Comparison of ENCODE assay signal across 10 mouse cellular contexts in genomic region chr2:30356266-30356665, GRCm38 (mm10). TPM values are rescaled to one million over a fixed set of nuclear protein-coding genes. Genes with fewer than 3 reads are reported as not detected.
DNase-seq lines count a peak whose midpoint lies in the region; ATAC-seq and TF ChIP-seq lines count a peak whose summit lies in the region.
"Had no signal": no experiment of that assay in that cellular context is flagged by ENCODE, and none has a peak within 500 bp of the region (broad histone marks: within the 10 kb centered on the region; RNA-seq: fewer than 3 reads in every experiment).

No protein-coding gene starts in this region.

- no peak overlapping the region for H3K4me2 ChIP-seq in heart, embryonic 11.5 days
- H3K4me2 ChIP-seq: liver, embryonic 15.5 days had no signal

- H3K9ac ChIP-seq in heart, embryonic 11.5 days (ENCODE audit: low read depth, low read length): 0 out of 2 replicates have a peak overlapping the region, but pooled peaks have one; percentile 18
- H3K9ac ChIP-seq: liver, embryonic 15.5 days had no signal

- no peak for DNase-seq in heart, postnatal 10 days
- no peak for DNase-seq in left cerebral cortex, adult 2 months (ENCODE audit: extremely low spot score in 1 of 2, low spot score in 2 of 2)
- DNase-seq in left cerebral cortex, adult 9 months (ENCODE audit: low spot score in 2 of 2): no peak
- DNase-seq in embryonic facial prominence, embryonic 10.5 days (ENCODE audit: low spot score): no peak
- DNase-seq in testis, postnatal 14 days (ENCODE audit: low spot score): no peak
- no peak for DNase-seq in thymus, adult 2 months
- DNase-seq: kidney, adult 2 months had no signal

- intact Hi-C loops in heart, postnatal 10 days (cut with DNase I): no loop called here
- intact Hi-C loops in left cerebral cortex, adult 2 months (cut with DNase I): no loop called here

- H3K9me3 ChIP-seq in heart, embryonic 11.5 days (replicated peaks; ENCODE audit: control insufficient read depth, low read length): no peaks in the 10 kb centered on the region
- H3K9me3 ChIP-seq in E14TG2a.4 (ENCODE audit: low read length): no peaks in the 10 kb centered on the region
- no peaks in the 10 kb centered on the region for H3K9me3 ChIP-seq in embryonic facial prominence, embryonic 10.5 days
- H3K9me3 ChIP-seq: liver, embryonic 15.5 days had no signal

- ATAC-seq in heart, embryonic 11.5 days (replicated peaks; ENCODE audit: insufficient number of reproducible peaks, low FRiP score, low TSS enrichment): no peak

- WGBS in heart, embryonic 11.5 days (ENCODE audit: insufficient replicate concordance): 46% methylated on average over 4 of the region's 4 CpGs
- 57% methylated on average over 4 of the region's 4 CpGs for whole genome bisulfite sequencing in embryonic facial prominence, embryonic 10.5 days
- 97% methylated on average over 4 of the region's 4 CpGs for WGBS in thymus, adult 2 months

- peaks cover 6% of the 10 kb centered on the region; the same call in 1 of the 2 replicates for H3K36me3 ChIP-seq in heart, embryonic 11.5 days (ENCODE audit: control insufficient read depth, insufficient read depth, low read length)
- H3K36me3 ChIP-seq in E14TG2a.4 (ENCODE audit: insufficient read depth, low read length): peaks cover 45% of the 10 kb centered on the region
- H3K36me3 ChIP-seq in embryonic facial prominence, embryonic 10.5 days (replicated peaks): peaks cover 45% of the 10 kb centered on the region
- H3K36me3 ChIP-seq in thymus, adult 2 months (ENCODE audit: control insufficient read depth, insufficient read depth, low read length): no peaks in the 10 kb centered on the region; the same call in 1 of the 2 replicates

- no peaks in the 10 kb centered on the region for H3K27me3 ChIP-seq in heart, embryonic 11.5 days (ENCODE audit: control insufficient read depth, insufficient read depth, low read length)
- no peaks in the 10 kb centered on the region for H3K27me3 ChIP-seq in E14TG2a.4 (ENCODE audit: insufficient read depth, low read length)
- H3K27me3 ChIP-seq in embryonic facial prominence, embryonic 10.5 days (replicated peaks; ENCODE audit: low read depth, poor library complexity, severe bottlenecking): no peaks in the 10 kb centered on the region
- H3K27me3 ChIP-seq in thymus, adult 2 months (ENCODE audit: control insufficient read depth, insufficient read depth, low read length): no peaks in the 10 kb centered on the region
- H3K27me3 ChIP-seq: liver, embryonic 15.5 days had no signal

- TF ChIP-seq POLR2A in thymus, adult 2 months (IDR thresholded peaks at IDR 0.05; ENCODE audit: control insufficient read depth, extremely low read depth, insufficient read depth, low read length, poor library complexity): no peak

- H3K4me3 ChIP-seq in heart, embryonic 11.5 days (ENCODE audit: low read depth, low read length): no peak overlapping the region
- H3K4me3 ChIP-seq in left cerebral cortex, adult 2 months: no peak overlapping the region; the same call in 1 of the 2 replicates
- 0 out of 2 replicates have a peak overlapping the region, but pooled peaks have one; percentile 1 for H3K4me3 ChIP-seq in E14TG2a.4 (replicated peaks; ENCODE audit: low read length)
- 0 out of 2 replicates have a peak overlapping the region, but pooled peaks have one; percentile 14 for H3K4me3 ChIP-seq in embryonic facial prominence, embryonic 10.5 days
- H3K4me3 ChIP-seq in thymus, adult 2 months (ENCODE audit: control insufficient read depth, insufficient read depth, low read length): no peak overlapping the region
- H3K4me3 ChIP-seq: liver, embryonic 15.5 days had no signal

- no peak for TF ChIP-seq CTCF in left cerebral cortex, adult 2 months (IDR thresholded peaks at IDR 0.05)
- TF ChIP-seq CTCF in E14TG2a.4 (conservative IDR thresholded peaks at IDR 0.05; ENCODE audit: low read length): no peak
- no peak for TF ChIP-seq CTCF in thymus, adult 2 months (IDR thresholded peaks at IDR 0.05; ENCODE audit: borderline replicate concordance, control insufficient read depth, extremely low read depth, insufficient read depth, low read length, poor library complexity)

- peaks cover 37% of the 10 kb centered on the region for H3K4me1 ChIP-seq in heart, embryonic 11.5 days (ENCODE audit: control insufficient read depth, insufficient read depth, low read length)
- H3K4me1 ChIP-seq in E14TG2a.4 (replicated peaks; ENCODE audit: low read depth, low read length): peaks cover 58% of the 10 kb centered on the region
- H3K4me1 ChIP-seq in embryonic facial prominence, embryonic 10.5 days: peaks cover 51% of the 10 kb centered on the region
- peaks cover 12% of the 10 kb centered on the region for H3K4me1 ChIP-seq in thymus, adult 2 months (replicated peaks; ENCODE audit: control insufficient read depth, insufficient read depth, low read length)

- peak overlapping the region; percentile 32; the same call in 1 of the 2 replicates for H3K27ac ChIP-seq in heart, embryonic 11.5 days (ENCODE audit: low read depth, low read length)
- H3K27ac ChIP-seq in left cerebral cortex, adult 2 months: peak overlapping the region; percentile 60
- H3K27ac ChIP-seq in embryonic facial prominence, embryonic 10.5 days (replicated peaks): peak overlapping the region; percentile 21; the same call in 1 of the 2 replicates
- H3K27ac ChIP-seq in thymus, adult 2 months (ENCODE audit: control insufficient read depth, insufficient read depth, low read length): no peak overlapping the region
- H3K27ac ChIP-seq: liver, embryonic 15.5 days had no signal

RNA-seq across cellular contexts. Expression of gene Sh3glb2, which starts 2.9 kb away (rescaled TPM):
- polyA plus RNA-seq in heart, embryonic 11.5 days (2014; fragmentation: Nextera tagmentation; extraction: Ambion mirVana): 78.8 and 80.2 TPM in 2 replicates
- total RNA-seq in heart, postnatal 10 days (2021): 10 to 100 TPM; 62.0 to 69.5 TPM
- 100 to 1,000 TPM; 291 to 312 TPM for total RNA-seq in left cerebral cortex, adult 2 months (2021)
- 84.8 and 85.6 TPM in 2 replicates for polyA plus RNA-seq in embryonic facial prominence, embryonic 10.5 days (2016; fragmentation: Nextera tagmentation; extraction: Ambion mirVana)
- 253 and 265 TPM in 2 replicates for polyA plus RNA-seq in thymus, adult 2 months (2012; rRNA removed)

RNA-seq across cellular contexts. Expression of gene Miga2, which starts 7.8 kb away (rescaled TPM):
- polyA plus RNA-seq in heart, embryonic 11.5 days (2014; fragmentation: Nextera tagmentation; extraction: Ambion mirVana): 22.2 and 22.9 TPM in 2 replicates
- total RNA-seq in heart, postnatal 10 days (2021): 10 to 100 TPM; 70.5 to 78.0 TPM
- total RNA-seq in left cerebral cortex, adult 2 months (2021): 100 to 1,000 TPM; 120 to 138 TPM
- polyA plus RNA-seq in embryonic facial prominence, embryonic 10.5 days (2016; fragmentation: Nextera tagmentation; extraction: Ambion mirVana): 29.3 and 30.8 TPM in 2 replicates
- polyA plus RNA-seq in thymus, adult 2 months (2012; rRNA removed): 25.8 and 28.7 TPM in 2 replicates

RNA-seq across cellular contexts. Expression of gene Dolpp1, which starts 35.8 kb away (rescaled TPM):
- 19.5 and 21.3 TPM in 2 replicates for polyA plus RNA-seq in heart, embryonic 11.5 days (2014; fragmentation: Nextera tagmentation; extraction: Ambion mirVana)
- total RNA-seq in heart, postnatal 10 days (2021): 10 to 100 TPM; 11.6 to 14.7 TPM
- 10 to 100 TPM; 25.8 to 26.8 TPM for total RNA-seq in left cerebral cortex, adult 2 months (2021)
- polyA plus RNA-seq in embryonic facial prominence, embryonic 10.5 days (2016; fragmentation: Nextera tagmentation; extraction: Ambion mirVana): 46.2 and 47.9 TPM in 2 replicates
- 97.2 and 98.9 TPM in 2 replicates for polyA plus RNA-seq in thymus, adult 2 months (2012; rRNA removed)

RNA-seq across cellular contexts. Expression of gene Crat, which starts 59.3 kb away (rescaled TPM):
- polyA plus RNA-seq in heart, embryonic 11.5 days (2014; fragmentation: Nextera tagmentation; extraction: Ambion mirVana): 61.5 and 66.0 TPM in 2 replicates
- total RNA-seq in heart, postnatal 10 days (2021): 100 to 1,000 TPM; 448 to 485 TPM
- total RNA-seq in left cerebral cortex, adult 2 months (2021): 10 to 100 TPM; 56.5 to 58.2 TPM
- polyA plus RNA-seq in embryonic facial prominence, embryonic 10.5 days (2016; fragmentation: Nextera tagmentation; extraction: Ambion mirVana): 19.9 and 20.3 TPM in 2 replicates
- polyA plus RNA-seq in thymus, adult 2 months (2012; rRNA removed): 93.9 and 96.4 TPM in 2 replicates

RNA-seq across cellular contexts. Expression of gene Ptpa, which starts 59.6 kb away (rescaled TPM):
- 50.3 and 63.5 TPM in 2 replicates for polyA plus RNA-seq in heart, embryonic 11.5 days (2014; fragmentation: Nextera tagmentation; extraction: Ambion mirVana)
- 100 to 1,000 TPM; 125 to 133 TPM for total RNA-seq in heart, postnatal 10 days (2021)
- total RNA-seq in left cerebral cortex, adult 2 months (2021): 100 to 1,000 TPM; 177 to 178 TPM
- polyA plus RNA-seq in embryonic facial prominence, embryonic 10.5 days (2016; fragmentation: Nextera tagmentation; extraction: Ambion mirVana): 161 and 162 TPM in 2 replicates
- polyA plus RNA-seq in thymus, adult 2 months (2012; rRNA removed): 180 and 227 TPM in 2 replicates

Comparison
In these comparisons a context has a peak if more than half of its experiments do, and no peak if none do; other contexts are left out.
1. H3K4me3 ChIP-seq: peak in E14TG2a.4 (single experiment) and embryonic facial prominence, embryonic 10.5 days (single experiment); none in heart, embryonic 11.5 days (single experiment), left cerebral cortex, adult 2 months (single experiment) and thymus, adult 2 months (single experiment).